Mouse (Mus musculus): ENCODE data around the gene Galnt10. TPM values are rescaled to one million over a fixed set of nuclear protein-coding genes. Genes with fewer than 3 reads are reported as not detected.

Galnt10 gene
- total RNA-seq, 1 experiment: 13.5 TPM

DNA sequence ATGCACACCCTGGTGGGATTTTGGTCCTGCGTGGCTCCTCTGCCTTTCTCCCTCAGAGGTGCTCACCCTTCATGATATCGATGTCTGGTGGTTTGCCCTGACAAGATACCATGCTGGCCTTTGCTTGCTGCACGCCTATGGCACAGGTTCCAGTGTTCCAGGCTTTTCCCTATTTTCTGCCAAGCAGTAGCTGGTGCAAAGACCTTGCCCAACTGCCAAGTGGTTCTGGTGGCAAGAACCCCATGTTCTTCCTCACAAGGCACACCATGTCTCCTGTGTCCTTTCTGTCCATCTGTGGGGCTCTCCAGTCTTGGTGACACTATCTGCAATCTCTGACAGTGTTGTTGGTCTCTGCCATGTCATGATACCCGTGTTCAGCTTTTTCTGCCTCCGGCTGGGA lies 45.6 kb downstream of the Galnt10 start:
- TF ChIP-seq HCFC1 (IDR thresholded peaks at IDR 0.05; ENCODE audit: borderline replicate concordance, insufficient read depth, low read length): no peak
- TF ChIP-seq MAFK (IDR thresholded peaks at IDR 0.05; ENCODE audit: insufficient read depth, low read depth, low read length): no peak
- TF ChIP-seq ZNF384 (IDR thresholded peaks at IDR 0.05; ENCODE audit: low read depth, low read length): no peak
- no peak for TF ChIP-seq CHD2 (IDR thresholded peaks at IDR 0.05; ENCODE audit: low read depth, low read length)
- TF ChIP-seq ZC3H11A (IDR thresholded peaks at IDR 0.05; ENCODE audit: borderline replicate concordance, low read depth, low read length): no peak
- Histone ChIP-seq H3K4me1 (ENCODE audit: control insufficient read depth in 2 of 2, insufficient read depth in 2 of 2, low read length in 2 of 2, poor library complexity in 1 of 2) (no peaks in the 10 kb centered on the region; a peak in 1 of 4 replicates), H3K9me3 (ENCODE audit: control insufficient read depth, insufficient read depth, low read depth, low read length) (no peaks in the 10 kb centered on the region), H3K9ac (ENCODE audit: insufficient read depth, low read depth, low read length, poor library complexity, severe bottlenecking) (no peak overlapping the region), H3K4me3 (ENCODE audit: insufficient read depth in 1 of 2, low read depth in 1 of 2, low read length in 2 of 2, poor library complexity in 1 of 2, severe bottlenecking in 1 of 2) (no peak overlapping the region), H3K27ac (ENCODE audit: insufficient read depth, low read depth, low read length, poor library complexity, severe bottlenecking) (no peak overlapping the region), H3K36me3 (ENCODE audit: control insufficient read depth, insufficient read depth, low read length, poor library complexity, severe bottlenecking) (no peaks in the 10 kb centered on the region)
- in situ Hi-C loops (cut with MboI; ENCODE audit: low sequenced_read_pairs in 2 of 2, unreplicated experiment in 2 of 2): no loop called here
- DNase-seq (ENCODE audit: low read depth, low spot score): no peak

DNA sequence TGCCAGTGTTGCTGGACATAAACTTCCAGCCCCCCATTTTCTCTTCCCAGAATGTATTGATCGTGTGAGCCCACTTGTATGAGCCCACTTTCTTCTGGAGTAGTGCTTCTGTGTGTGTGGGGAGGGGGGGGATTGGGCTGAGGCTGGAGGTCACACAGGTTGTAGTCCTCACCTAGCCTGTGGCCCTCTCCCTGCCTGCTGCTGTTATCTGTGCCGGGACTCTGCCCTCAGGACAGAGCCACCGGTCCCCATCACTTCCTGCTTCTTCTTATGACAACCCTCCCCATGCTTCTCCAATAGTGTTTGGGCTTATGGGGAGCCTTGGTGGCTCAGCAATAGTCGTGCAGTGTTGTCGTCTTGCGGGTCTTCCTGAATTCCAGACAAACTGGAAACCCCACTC lies 46.7 kb downstream of the Galnt10 start:
- H3K4me3 ChIP-seq (ENCODE audit: insufficient read depth in 1 of 2, low read depth in 1 of 2, low read length in 2 of 2, poor library complexity in 1 of 2, severe bottlenecking in 1 of 2): no peak overlapping the region
- in situ Hi-C loops (cut with MboI; ENCODE audit: low sequenced_read_pairs in 2 of 2, unreplicated experiment in 2 of 2): no loop called here
- H3K4me1 ChIP-seq (ENCODE audit: control insufficient read depth in 2 of 2, insufficient read depth in 2 of 2, low read length in 2 of 2, poor library complexity in 1 of 2): no peaks in the 10 kb centered on the region; a peak in 1 of 4 replicates
- no peaks in the 10 kb centered on the region for H3K9me3 ChIP-seq (ENCODE audit: control insufficient read depth, insufficient read depth, low read depth, low read length)
- TF ChIP-seq MAFK (IDR thresholded peaks at IDR 0.05; ENCODE audit: insufficient read depth, low read depth, low read length): no peak
- TF ChIP-seq HCFC1 (IDR thresholded peaks at IDR 0.05; ENCODE audit: borderline replicate concordance, insufficient read depth, low read length): no peak
- TF ChIP-seq CHD2 (IDR thresholded peaks at IDR 0.05; ENCODE audit: low read depth, low read length): no peak
- no peak for TF ChIP-seq ZC3H11A (IDR thresholded peaks at IDR 0.05; ENCODE audit: borderline replicate concordance, low read depth, low read length)
- no peaks in the 10 kb centered on the region for H3K36me3 ChIP-seq (ENCODE audit: control insufficient read depth, insufficient read depth, low read length, poor library complexity, severe bottlenecking)
- DNase-seq (ENCODE audit: low read depth, low spot score): no peak
- H3K27ac ChIP-seq (ENCODE audit: insufficient read depth, low read depth, low read length, poor library complexity, severe bottlenecking): no peak overlapping the region
- H3K9ac ChIP-seq (ENCODE audit: insufficient read depth, low read depth, low read length, poor library complexity, severe bottlenecking): no peak overlapping the region

DNA sequence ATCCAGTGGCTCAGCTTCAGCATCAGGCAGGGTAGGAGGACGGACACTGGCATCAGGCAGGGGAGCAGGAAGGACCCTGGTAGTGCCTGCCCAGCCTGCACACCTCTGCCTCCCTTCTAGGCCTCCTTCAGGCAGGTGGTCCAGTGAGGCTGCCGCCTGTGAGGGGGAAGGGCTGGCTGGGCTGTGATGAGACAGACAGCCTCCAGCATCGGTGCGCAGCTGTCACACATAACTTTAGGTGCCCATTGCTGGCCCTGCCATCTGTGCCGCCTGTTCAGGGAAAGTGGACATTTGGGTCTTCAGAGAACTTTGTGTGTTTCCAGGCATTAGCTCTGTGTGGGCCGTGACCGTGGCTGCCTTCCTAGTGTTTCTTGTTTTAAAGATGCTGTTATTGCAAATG lies 47.5 kb downstream of the Galnt10 start:
- Histone ChIP-seq H3K9me3 (ENCODE audit: control insufficient read depth, insufficient read depth, low read depth, low read length) (no peaks in the 10 kb centered on the region), H3K4me3 (ENCODE audit: insufficient read depth in 1 of 2, low read depth in 1 of 2, low read length in 2 of 2, poor library complexity in 1 of 2, severe bottlenecking in 1 of 2) (no peak overlapping the region), H3K36me3 (ENCODE audit: control insufficient read depth, insufficient read depth, low read length, poor library complexity, severe bottlenecking) (no peaks in the 10 kb centered on the region), H3K9ac (ENCODE audit: insufficient read depth, low read depth, low read length, poor library complexity, severe bottlenecking) (no peak overlapping the region), H3K27ac (ENCODE audit: insufficient read depth, low read depth, low read length, poor library complexity, severe bottlenecking) (no peak overlapping the region), H3K4me1 (ENCODE audit: control insufficient read depth in 2 of 2, insufficient read depth in 2 of 2, low read length in 2 of 2, poor library complexity in 1 of 2) (no peaks in the 10 kb centered on the region; a peak in 1 of 4 replicates)
- in situ Hi-C loops (cut with MboI; ENCODE audit: low sequenced_read_pairs in 2 of 2, unreplicated experiment in 2 of 2): no loop called here
- no peak for DNase-seq (ENCODE audit: low read depth, low spot score)
- no peak for TF ChIP-seq HCFC1 (IDR thresholded peaks at IDR 0.05; ENCODE audit: borderline replicate concordance, insufficient read depth, low read length)

DNA sequence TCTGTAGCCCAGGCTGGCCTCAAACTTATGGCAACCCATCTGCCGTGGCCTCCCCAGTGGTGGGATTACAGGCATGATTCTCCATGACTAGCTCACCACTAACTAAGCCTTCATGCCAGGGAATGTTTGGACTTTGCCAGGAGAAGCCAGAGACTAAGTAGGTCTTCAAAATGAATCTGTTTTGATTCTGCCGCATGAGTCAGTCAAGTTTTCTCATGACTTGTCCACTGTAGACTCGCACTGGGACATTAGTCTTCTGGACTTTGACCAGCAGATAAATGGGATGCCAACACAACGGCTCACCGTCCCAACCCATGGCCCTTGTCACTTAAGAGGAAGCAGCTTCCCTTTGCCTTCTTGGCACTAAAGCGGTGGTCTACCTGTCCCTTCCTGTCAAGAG lies 49.2 kb downstream of the Galnt10 start:
- no peaks in the 10 kb centered on the region for H3K9me3 ChIP-seq (ENCODE audit: control insufficient read depth, insufficient read depth, low read depth, low read length)
- H3K4me1 ChIP-seq (ENCODE audit: control insufficient read depth in 2 of 2, insufficient read depth in 2 of 2, low read length in 2 of 2, poor library complexity in 1 of 2): no peaks in the 10 kb centered on the region; a peak in 1 of 4 replicates
- no peak overlapping the region for H3K27ac ChIP-seq (ENCODE audit: insufficient read depth, low read depth, low read length, poor library complexity, severe bottlenecking)
- no peak for DNase-seq (ENCODE audit: low read depth, low spot score)
- in situ Hi-C loops (cut with MboI; ENCODE audit: low sequenced_read_pairs in 2 of 2, unreplicated experiment in 2 of 2): no loop called here
- no peak overlapping the region for H3K4me3 ChIP-seq (ENCODE audit: insufficient read depth in 1 of 2, low read depth in 1 of 2, low read length in 2 of 2, poor library complexity in 1 of 2, severe bottlenecking in 1 of 2)
- no peaks in the 10 kb centered on the region for H3K36me3 ChIP-seq (ENCODE audit: control insufficient read depth, insufficient read depth, low read length, poor library complexity, severe bottlenecking)
- no peak overlapping the region for H3K9ac ChIP-seq (ENCODE audit: insufficient read depth, low read depth, low read length, poor library complexity, severe bottlenecking)
- TF ChIP-seq CHD2 (IDR thresholded peaks at IDR 0.05; ENCODE audit: low read depth, low read length): no peak
- no peak for TF ChIP-seq ZNF384 (IDR thresholded peaks at IDR 0.05; ENCODE audit: low read depth, low read length)
- no peak for TF ChIP-seq HCFC1 (IDR thresholded peaks at IDR 0.05; ENCODE audit: borderline replicate concordance, insufficient read depth, low read length)
- no peak for TF ChIP-seq MAFK (IDR thresholded peaks at IDR 0.05; ENCODE audit: insufficient read depth, low read depth, low read length)
- TF ChIP-seq ZC3H11A (IDR thresholded peaks at IDR 0.05; ENCODE audit: borderline replicate concordance, low read depth, low read length): no peak

DNA sequence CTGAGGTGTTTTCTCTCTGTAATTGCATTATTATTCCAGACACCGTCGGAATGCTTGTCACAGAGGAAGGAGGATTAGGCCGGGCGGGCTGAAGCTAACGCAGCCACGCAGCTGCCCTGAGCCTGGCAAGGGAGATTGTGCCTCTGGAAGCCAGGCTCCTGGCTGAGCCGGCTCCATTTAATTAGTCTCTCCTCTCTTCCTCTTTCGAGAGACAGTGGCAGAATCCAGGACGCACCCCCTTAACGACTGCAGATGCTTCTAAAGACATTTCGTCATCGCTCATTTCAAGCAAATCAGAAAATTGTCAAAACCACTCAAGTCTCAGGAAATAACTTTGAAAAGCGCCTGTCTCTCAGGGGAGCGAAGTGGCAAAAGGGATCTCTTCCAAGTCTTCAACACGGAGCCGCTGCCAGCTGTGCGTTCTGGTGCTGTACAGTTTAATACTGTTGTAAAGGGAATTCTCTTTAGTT lies 51.0 kb downstream of the Galnt10 start:
- no peak for TF ChIP-seq ZNF384 (IDR thresholded peaks at IDR 0.05; ENCODE audit: low read depth, low read length)
- TF ChIP-seq ZC3H11A (IDR thresholded peaks at IDR 0.05; ENCODE audit: borderline replicate concordance, low read depth, low read length): no peak
- no peak for TF ChIP-seq HCFC1 (IDR thresholded peaks at IDR 0.05; ENCODE audit: borderline replicate concordance, insufficient read depth, low read length)
- TF ChIP-seq CHD2 (IDR thresholded peaks at IDR 0.05; ENCODE audit: low read depth, low read length): no peak
- TF ChIP-seq MAFK (IDR thresholded peaks at IDR 0.05; ENCODE audit: insufficient read depth, low read depth, low read length): no peak
- in situ Hi-C loops (cut with MboI; ENCODE audit: low sequenced_read_pairs in 2 of 2, unreplicated experiment in 2 of 2): no loop called here

More for the DNA sequence above, 51.0 kb downstream of the Galnt10 start:
- DNase-seq (ENCODE audit: low read depth, low spot score): no peak
- Histone ChIP-seq H3K9ac (ENCODE audit: insufficient read depth, low read depth, low read length, poor library complexity, severe bottlenecking) (no peak overlapping the region), H3K9me3 (ENCODE audit: control insufficient read depth, insufficient read depth, low read depth, low read length) (no peaks in the 10 kb centered on the region), H3K4me1 (ENCODE audit: control insufficient read depth in 2 of 2, insufficient read depth in 2 of 2, low read length in 2 of 2, poor library complexity in 1 of 2) (no peaks in the 10 kb centered on the region; a peak in 1 of 4 replicates), H3K4me3 (ENCODE audit: insufficient read depth in 1 of 2, low read depth in 1 of 2, low read length in 2 of 2, poor library complexity in 1 of 2, severe bottlenecking in 1 of 2) (no peak overlapping the region), H3K36me3 (ENCODE audit: control insufficient read depth, insufficient read depth, low read length, poor library complexity, severe bottlenecking) (no peaks in the 10 kb centered on the region), H3K27ac (ENCODE audit: insufficient read depth, low read depth, low read length, poor library complexity, severe bottlenecking) (no peak overlapping the region)

Measured in ES-E14 (cell line).